Mouse (Mus musculus): Measurements from ENCODE around the gene Tpm4. TPM values are rescaled to one million over a fixed set of nuclear protein-coding genes. Genes with fewer than 3 reads are reported as not detected.

Tpm4 gene
- polyA plus RNA-seq, 1 experiment from 2014 or later = 247 TPM

DNA sequence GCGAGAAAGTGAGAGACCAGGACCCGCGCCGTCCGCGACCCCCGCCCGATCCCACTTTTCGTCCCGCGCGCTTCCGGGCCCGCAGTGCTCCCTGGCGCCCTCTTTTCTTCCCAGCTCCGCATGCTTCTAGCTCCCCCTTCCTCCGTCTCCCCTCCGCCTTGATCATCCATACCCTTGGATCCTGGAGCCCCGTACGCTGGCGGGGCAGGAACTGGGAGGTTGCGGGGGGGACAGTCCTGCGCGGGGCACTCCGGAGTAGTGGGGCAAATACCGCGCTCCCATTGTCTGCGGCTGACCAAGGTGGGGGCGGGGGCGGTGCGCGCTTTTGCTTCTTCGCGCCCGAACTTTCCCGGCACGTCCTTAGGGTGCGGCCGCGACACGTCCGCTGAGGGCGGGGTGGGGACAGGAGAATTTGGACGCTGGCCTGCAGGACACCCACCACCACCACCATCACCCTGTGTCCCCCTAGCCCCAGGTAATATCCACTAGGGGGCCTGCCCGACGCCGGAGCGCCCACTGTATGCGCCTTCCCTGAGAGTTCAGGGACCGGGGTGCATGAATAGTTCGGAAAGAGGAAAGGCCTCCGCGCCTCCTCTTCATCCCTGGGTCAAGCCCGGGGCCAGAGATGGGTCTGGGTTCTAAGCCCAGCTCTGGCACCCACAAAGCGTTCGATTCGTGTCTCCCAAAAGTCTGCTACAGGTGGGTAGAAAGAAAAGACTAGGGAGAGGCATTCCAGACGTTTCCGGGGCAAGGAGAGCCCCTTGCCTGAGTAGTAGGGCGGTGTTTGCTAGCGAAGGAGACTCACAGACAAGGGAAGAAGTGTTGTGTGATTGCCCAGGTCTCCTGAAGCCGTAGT lies 899 bp downstream of the Tpm4 start:
- Histone ChIP-seq H3K36me3 (ENCODE audit: control insufficient read depth, insufficient read depth, low read length) (peaks cover 21% of the 10 kb centered on the region), H3K27ac (ENCODE audit: low read depth, low read length) (peak overlapping the region; percentile 92), H3K27me3 (replicated peaks; ENCODE audit: control insufficient read depth, insufficient read depth, low read length) (no peaks in the 10 kb centered on the region), H3K4me2 (ENCODE audit: low read length) (peak overlapping the region; percentile 92), H3K9me3 (replicated peaks; ENCODE audit: control insufficient read depth, low read length) (no peaks in the 10 kb centered on the region), H3K9ac (ENCODE audit: low read length) (peak overlapping the region; percentile 97), H3K4me3 (ENCODE audit: low read depth, low read length) (peak overlapping the region; percentile 78), H3K4me1 (ENCODE audit: control insufficient read depth, insufficient read depth, low read length) (peaks cover 11% of the 10 kb centered on the region)
- under 1% methylated on average over 60 of the region's 62 CpGs for WGBS
- peak; percentile 65 for DNase-seq (ENCODE audit: low spot score)
- peak; percentile 69 for ATAC-seq

DNA sequence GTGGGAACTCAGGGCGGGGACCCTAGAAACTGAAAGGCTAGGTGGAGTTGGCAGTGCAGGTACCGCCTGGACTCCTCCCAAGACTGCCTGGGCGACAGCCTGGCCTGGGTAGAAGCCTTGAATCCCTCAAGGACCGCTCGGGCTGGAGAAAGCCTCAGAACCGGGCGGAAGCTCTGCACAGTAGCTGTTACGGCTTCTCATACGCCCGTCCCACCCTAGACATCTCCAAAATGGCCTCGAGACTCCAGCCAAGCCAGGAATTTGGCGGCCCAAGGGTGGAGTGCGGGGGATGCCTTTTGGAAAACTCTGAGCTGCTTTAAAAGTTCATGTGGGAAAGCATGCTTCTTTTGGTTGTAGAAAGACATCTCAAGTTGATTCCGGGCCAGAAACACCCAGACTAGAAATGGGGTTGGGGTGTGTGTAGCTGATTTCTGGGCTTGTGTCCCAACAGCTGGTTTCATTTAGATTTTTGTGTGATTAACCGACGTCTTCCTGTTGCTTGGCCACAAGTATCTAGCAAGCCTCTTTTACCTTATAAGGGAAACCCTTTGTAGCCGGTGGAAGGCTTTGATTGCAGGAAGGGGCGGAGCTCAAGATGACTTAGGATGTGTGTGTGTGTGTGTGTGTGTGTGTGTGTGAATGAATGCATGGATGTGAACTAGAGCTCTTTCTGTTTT lies 1.7 kb downstream of the Tpm4 start:
- Histone ChIP-seq H3K36me3 (ENCODE audit: control insufficient read depth, insufficient read depth, low read length) (peaks cover 28% of the 10 kb centered on the region), H3K27ac (ENCODE audit: low read depth, low read length) (peak overlapping the region; percentile 92), H3K4me2 (ENCODE audit: low read length) (peak overlapping the region; percentile 92), H3K9me3 (replicated peaks; ENCODE audit: control insufficient read depth, low read length) (no peaks in the 10 kb centered on the region), H3K9ac (ENCODE audit: low read length) (peak overlapping the region; percentile 97), H3K4me1 (ENCODE audit: control insufficient read depth, insufficient read depth, low read length) (peaks cover 11% of the 10 kb centered on the region), H3K4me3 (ENCODE audit: low read depth, low read length) (peak overlapping the region; percentile 78), H3K27me3 (replicated peaks; ENCODE audit: control insufficient read depth, insufficient read depth, low read length) (no peaks in the 10 kb centered on the region)
- peak; percentile 21 for ATAC-seq
- DNase-seq (ENCODE audit: low spot score) = peak; percentile 83
- 1% methylated on average over 18 of the region's 18 CpGs for WGBS

DNA sequence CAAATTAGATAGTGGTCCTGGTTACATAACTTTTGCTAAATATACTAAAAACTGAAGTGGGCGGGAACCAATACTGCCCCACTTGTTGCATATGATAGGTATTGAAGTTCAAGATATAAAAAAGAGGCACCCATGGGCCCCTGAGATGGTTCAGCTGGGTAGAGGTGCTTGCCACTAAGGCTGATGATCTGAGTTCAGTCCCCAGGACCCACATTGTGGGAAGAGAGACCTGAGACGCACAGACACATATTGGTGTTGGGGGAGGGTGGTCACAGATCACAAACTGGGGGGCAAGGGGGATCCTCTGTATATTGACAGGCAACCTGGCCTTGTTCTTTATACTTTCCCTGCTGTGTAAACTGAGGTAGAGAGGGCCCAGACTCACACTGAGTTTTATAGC lies 2.7 kb downstream of the Tpm4 start:
- no peak for DNase-seq (ENCODE audit: low spot score)
- H3K4me3 ChIP-seq (ENCODE audit: low read depth, low read length) = no peak overlapping the region

DNA sequence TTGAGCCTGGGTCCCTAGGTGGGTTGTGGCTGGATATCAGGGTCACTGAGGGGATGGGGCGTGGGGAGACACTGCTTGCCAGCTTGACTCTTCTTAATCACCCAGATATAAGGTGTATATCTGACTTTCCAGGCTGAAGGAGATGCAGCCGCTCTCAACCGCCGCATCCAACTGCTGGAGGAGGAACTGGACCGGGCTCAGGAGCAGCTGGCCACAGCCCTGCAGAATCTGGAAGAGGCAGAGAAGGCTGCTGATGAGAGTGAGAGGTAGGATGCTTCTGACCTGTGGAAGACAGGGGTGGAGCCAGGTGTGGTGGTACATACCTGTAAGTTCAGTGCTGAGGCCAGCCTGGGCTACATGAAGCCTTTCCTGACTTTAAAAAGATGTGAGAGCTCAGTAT lies 3.7 kb downstream of the Tpm4 start:
- no peak overlapping the region for H3K4me2 ChIP-seq (ENCODE audit: low read length)
- no peak for ATAC-seq
- 94% methylated on average over 5 of the region's 5 CpGs for WGBS
- no peak overlapping the region for H3K4me3 ChIP-seq (ENCODE audit: low read depth, low read length)
- no peaks in the 10 kb centered on the region for H3K9me3 ChIP-seq (replicated peaks; ENCODE audit: control insufficient read depth, low read length)
- peaks cover 48% of the 10 kb centered on the region for H3K36me3 ChIP-seq (ENCODE audit: control insufficient read depth, insufficient read depth, low read length)
- no peak overlapping the region for H3K9ac ChIP-seq (ENCODE audit: low read length)
- no peak for DNase-seq (ENCODE audit: low spot score)
- no peaks in the 10 kb centered on the region for H3K27me3 ChIP-seq (replicated peaks; ENCODE audit: control insufficient read depth, insufficient read depth, low read length)
- peaks cover 11% of the 10 kb centered on the region for H3K4me1 ChIP-seq (ENCODE audit: control insufficient read depth, insufficient read depth, low read length)
- no peak overlapping the region for H3K27ac ChIP-seq (ENCODE audit: low read depth, low read length)

More for the DNA sequence above, 2.7 kb downstream of the Tpm4 start:
- Histone ChIP-seq H3K36me3 (ENCODE audit: control insufficient read depth, insufficient read depth, low read length) (peaks cover 38% of the 10 kb centered on the region), H3K4me1 (ENCODE audit: control insufficient read depth, insufficient read depth, low read length) (peaks cover 11% of the 10 kb centered on the region), H3K4me2 (ENCODE audit: low read length) (peak overlapping the region; percentile 92; the same call in 1 of the 2 replicates), H3K9ac (ENCODE audit: low read length) (no peak overlapping the region), H3K9me3 (replicated peaks; ENCODE audit: control insufficient read depth, low read length) (no peaks in the 10 kb centered on the region), H3K27ac (ENCODE audit: low read depth, low read length) (no peak overlapping the region), H3K27me3 (replicated peaks; ENCODE audit: control insufficient read depth, insufficient read depth, low read length) (no peaks in the 10 kb centered on the region)
- no peak for ATAC-seq
- WGBS = 86% methylated on average over 2 of the region's 2 CpGs

DNA sequence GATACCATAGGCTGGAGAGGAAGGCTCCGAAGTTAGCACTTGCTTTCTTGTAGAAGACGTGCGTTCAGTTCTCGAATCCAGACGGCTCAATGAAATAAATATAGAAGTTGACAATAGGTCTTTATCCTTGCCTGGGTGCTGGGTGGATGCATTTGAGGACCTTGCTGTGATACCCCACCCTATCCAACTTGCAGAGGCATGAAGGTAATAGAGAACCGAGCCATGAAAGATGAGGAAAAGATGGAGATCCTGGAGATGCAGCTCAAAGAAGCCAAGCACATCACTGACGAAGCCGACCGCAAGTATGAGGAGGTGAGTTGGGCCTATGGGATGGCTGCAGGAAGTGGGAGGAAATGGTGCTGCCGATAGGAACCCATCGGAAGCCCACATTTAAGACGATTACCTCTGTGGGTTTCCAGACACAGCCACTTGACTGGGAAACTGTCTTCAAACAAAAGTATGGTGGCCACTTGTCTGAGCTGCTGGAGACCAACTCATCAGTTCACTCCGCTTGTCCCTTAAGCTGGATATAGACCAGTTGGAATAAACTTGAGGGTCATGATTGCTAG lies 8.6 kb downstream of the Tpm4 start:
- 95% methylated on average over 13 of the region's 13 CpGs for WGBS

DNA sequence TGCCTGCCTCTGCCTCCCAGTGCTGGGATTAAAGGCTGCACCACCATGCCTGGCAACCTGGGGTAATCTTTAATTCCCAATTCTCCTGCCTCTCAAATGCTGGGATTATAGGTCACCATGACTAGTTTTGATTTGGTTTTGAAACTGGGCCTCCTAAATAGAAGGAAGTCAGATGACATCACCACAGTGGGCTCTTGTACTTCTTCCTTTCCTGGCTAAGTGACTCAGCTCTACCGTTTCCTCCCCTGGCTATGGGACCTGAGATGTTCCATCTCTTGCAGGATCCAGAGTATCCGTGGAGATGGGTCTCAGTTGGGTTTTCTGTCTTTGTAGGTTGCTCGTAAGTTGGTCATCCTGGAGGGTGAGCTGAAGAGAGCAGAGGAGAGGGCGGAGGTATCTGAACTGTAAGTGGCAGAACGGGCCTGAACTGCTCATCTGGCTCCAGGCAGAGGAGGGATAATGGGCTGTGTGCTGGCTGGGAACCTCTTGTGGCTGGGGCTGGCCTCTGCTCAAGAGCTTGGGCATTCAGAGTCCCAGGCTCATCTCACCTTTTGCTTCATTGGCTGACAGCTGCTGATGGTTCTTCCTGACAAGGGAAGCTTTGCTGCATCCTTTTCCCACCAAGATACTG lies 9.7 kb downstream of the Tpm4 start:
- H3K4me2 ChIP-seq (ENCODE audit: low read length) = no peak overlapping the region
- no peak overlapping the region for H3K4me3 ChIP-seq (ENCODE audit: low read depth, low read length)
- ATAC-seq = no peak
- H3K9ac ChIP-seq (ENCODE audit: low read length) = no peak overlapping the region
- 92% methylated on average over 5 of the region's 5 CpGs for WGBS
- H3K27ac ChIP-seq (ENCODE audit: low read depth, low read length) = no peak overlapping the region
- H3K36me3 ChIP-seq (ENCODE audit: control insufficient read depth, insufficient read depth, low read length) = peaks cover 87% of the 10 kb centered on the region
- no peaks in the 10 kb centered on the region for H3K4me1 ChIP-seq (ENCODE audit: control insufficient read depth, insufficient read depth, low read length)
- H3K9me3 ChIP-seq (replicated peaks; ENCODE audit: control insufficient read depth, low read length) = no peaks in the 10 kb centered on the region
- no peak for DNase-seq (ENCODE audit: low spot score)
- no peaks in the 10 kb centered on the region for H3K27me3 ChIP-seq (replicated peaks; ENCODE audit: control insufficient read depth, insufficient read depth, low read length)

More for the DNA sequence above, 8.6 kb downstream of the Tpm4 start:
- no peak overlapping the region for H3K4me2 ChIP-seq (ENCODE audit: low read length)
- DNase-seq (ENCODE audit: low spot score) (no peak), ATAC-seq (no peak)
- H3K36me3 ChIP-seq (ENCODE audit: control insufficient read depth, insufficient read depth, low read length) = peaks cover 88% of the 10 kb centered on the region
- no peak overlapping the region for H3K9ac ChIP-seq (ENCODE audit: low read length)
- H3K4me3 ChIP-seq (ENCODE audit: low read depth, low read length) = no peak overlapping the region
- no peaks in the 10 kb centered on the region for H3K4me1 ChIP-seq (ENCODE audit: control insufficient read depth, insufficient read depth, low read length)
- no peaks in the 10 kb centered on the region for H3K27me3 ChIP-seq (replicated peaks; ENCODE audit: control insufficient read depth, insufficient read depth, low read length)
- no peak overlapping the region for H3K27ac ChIP-seq (ENCODE audit: low read depth, low read length)
- H3K9me3 ChIP-seq (replicated peaks; ENCODE audit: control insufficient read depth, low read length) = no peaks in the 10 kb centered on the region

DNA sequence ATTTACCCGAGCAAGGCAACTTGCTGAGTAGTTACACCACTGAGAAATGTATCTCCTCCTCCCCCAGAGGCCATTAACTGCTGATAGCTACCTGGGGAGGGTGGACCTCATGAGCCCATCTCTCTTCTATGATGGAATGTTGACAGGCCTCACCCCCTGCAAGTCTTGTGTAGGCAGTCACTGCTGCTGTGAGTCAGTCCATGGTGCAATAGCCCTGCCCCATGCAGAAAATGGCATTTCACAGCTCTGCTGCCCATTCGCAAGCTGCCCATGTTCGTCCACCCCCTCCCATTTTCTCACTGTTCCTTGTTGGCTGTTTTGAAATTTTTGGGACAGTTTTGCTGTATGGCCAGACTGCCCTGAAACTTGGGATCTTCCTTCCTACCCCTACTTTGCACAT lies 10.7 kb downstream of the Tpm4 start:
- no peaks in the 10 kb centered on the region for H3K9me3 ChIP-seq (replicated peaks; ENCODE audit: control insufficient read depth, low read length)
- H3K27ac ChIP-seq (ENCODE audit: low read depth, low read length) = no peak overlapping the region
- no peak overlapping the region for H3K4me2 ChIP-seq (ENCODE audit: low read length)
- H3K4me1 ChIP-seq (ENCODE audit: control insufficient read depth, insufficient read depth, low read length) = no peaks in the 10 kb centered on the region
- ATAC-seq (no peak), DNase-seq (ENCODE audit: low spot score) (no peak)
- no peak overlapping the region for H3K9ac ChIP-seq (ENCODE audit: low read length)
- H3K27me3 ChIP-seq (replicated peaks; ENCODE audit: control insufficient read depth, insufficient read depth, low read length) = no peaks in the 10 kb centered on the region
- peaks cover 88% of the 10 kb centered on the region for H3K36me3 ChIP-seq (ENCODE audit: control insufficient read depth, insufficient read depth, low read length)
- H3K4me3 ChIP-seq (ENCODE audit: low read depth, low read length) = no peak overlapping the region
- WGBS = 93% methylated on average over 3 of the region's 3 CpGs

DNA sequence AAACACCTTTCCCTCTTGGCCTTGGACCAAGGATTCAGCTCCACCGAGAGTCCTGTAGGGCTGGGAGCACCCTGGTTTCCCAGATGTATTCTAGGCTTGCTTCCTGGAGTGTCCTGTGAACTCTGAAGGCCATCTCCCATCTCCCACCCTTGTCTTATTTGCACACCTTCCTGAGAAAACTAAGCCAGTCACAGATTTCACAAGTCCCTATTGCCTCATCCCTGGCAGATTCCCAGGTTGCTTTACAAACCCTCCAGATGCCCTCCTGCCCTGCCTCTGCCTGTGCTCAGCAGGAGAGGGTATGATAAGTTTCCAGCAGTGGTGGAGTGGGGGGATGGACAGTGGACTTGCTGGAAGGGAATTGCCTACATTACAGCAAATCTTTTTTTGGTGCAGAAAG lies 11.3 kb downstream of the Tpm4 start:
- H3K9me3 ChIP-seq (replicated peaks; ENCODE audit: control insufficient read depth, low read length) = no peaks in the 10 kb centered on the region
- H3K27me3 ChIP-seq (replicated peaks; ENCODE audit: control insufficient read depth, insufficient read depth, low read length) = no peaks in the 10 kb centered on the region
- H3K36me3 ChIP-seq (ENCODE audit: control insufficient read depth, insufficient read depth, low read length) = peaks cover 87% of the 10 kb centered on the region
- H3K27ac ChIP-seq (ENCODE audit: low read depth, low read length) = no peak overlapping the region
- no peak overlapping the region for H3K9ac ChIP-seq (ENCODE audit: low read length)
- no peaks in the 10 kb centered on the region for H3K4me1 ChIP-seq (ENCODE audit: control insufficient read depth, insufficient read depth, low read length)
- no peak for DNase-seq (ENCODE audit: low spot score)
- 79% methylated on average over 1 of the region's 1 CpGs for WGBS
- no peak overlapping the region for H3K4me2 ChIP-seq (ENCODE audit: low read length)
- no peak for ATAC-seq
- no peak overlapping the region for H3K4me3 ChIP-seq (ENCODE audit: low read depth, low read length)

Data from forebrain, embryonic 14.5 days (tissue).